Mouse (Mus musculus): ENCODE measurements around the gene Tbc1d20. TPM values are rescaled to one million over a fixed set of nuclear protein-coding genes. Genes with fewer than 3 reads are reported as not detected.

Tbc1d20 gene
- total and polyA plus RNA-seq, 2 experiments from 2014 or later = 27.7 to 48.8 TPM

DNA sequence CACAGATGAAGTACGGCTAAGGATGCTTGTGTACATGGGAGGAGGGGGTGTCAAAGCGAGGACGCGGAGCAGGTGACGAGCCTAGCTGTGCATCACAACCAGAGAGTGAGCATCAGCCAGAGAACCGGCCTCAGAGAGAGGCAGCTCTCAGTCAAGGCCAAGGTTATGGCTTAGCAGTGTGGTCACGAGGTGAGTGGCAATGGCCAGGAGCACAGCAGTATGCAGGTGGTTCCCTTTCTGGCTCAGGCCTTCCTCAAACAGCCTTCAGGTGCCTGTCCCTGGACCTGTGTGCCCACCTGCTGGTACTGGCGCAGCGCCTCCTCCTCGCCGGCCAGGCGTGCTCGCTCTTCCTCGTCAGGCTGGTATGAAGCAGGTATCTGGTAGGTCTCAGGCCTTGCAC, 30.3 kb downstream of the Tbc1d20 start:
- Histone ChIP-seq H3K36me3 (ENCODE audit: insufficient read depth, low read length) (peaks cover 51% of the 10 kb centered on the region), H3K9ac (replicated peaks; ENCODE audit: low read length) (no peak overlapping the region), H3K4me3 (ENCODE audit: low read length) (no peak overlapping the region), H3K9me3 (ENCODE audit: low read length) (no peaks in the 10 kb centered on the region), H3K4me1 (ENCODE audit: insufficient read depth, low read length) (no peaks in the 10 kb centered on the region), H3K27ac (no peak overlapping the region), H3K27me3 (ENCODE audit: insufficient read depth, low read length) (no peaks in the 10 kb centered on the region), H3K4me2 (ENCODE audit: low read depth, low read length) (no peak overlapping the region)
- ATAC-seq (no peak), DNase-seq (ENCODE audit: low spot score) (no peak)
- TF ChIP-seq CTCF (IDR thresholded peaks at IDR 0.05; ENCODE audit: low read depth) = no peak
- WGBS = 95% methylated on average over 14 of the region's 14 CpGs

DNA sequence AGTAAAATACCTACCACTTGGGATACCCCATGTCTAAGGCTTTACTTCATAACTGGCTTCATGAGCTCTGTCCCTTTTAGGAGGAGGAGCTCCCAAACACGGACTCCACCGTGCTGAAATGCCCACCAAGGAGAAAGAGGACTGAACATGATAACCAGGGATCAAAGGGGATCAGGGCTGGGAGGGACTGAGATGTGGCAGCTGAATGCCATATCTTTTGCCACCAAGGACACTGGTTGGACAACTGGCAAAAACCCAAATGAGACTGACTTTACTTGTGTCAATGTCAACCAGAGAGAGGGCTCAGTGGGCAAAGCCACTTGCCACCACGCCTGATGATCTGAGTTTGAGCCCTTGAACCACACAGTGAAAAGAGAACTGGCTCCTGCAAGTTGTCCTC, 31.2 kb downstream of the Tbc1d20 start:
- Histone ChIP-seq H3K4me2 (ENCODE audit: low read depth, low read length) (no peak overlapping the region), H3K27ac (no peak overlapping the region), H3K4me3 (ENCODE audit: low read length) (no peak overlapping the region), H3K9me3 (ENCODE audit: low read length) (no peaks in the 10 kb centered on the region), H3K9ac (replicated peaks; ENCODE audit: low read length) (no peak overlapping the region), H3K36me3 (ENCODE audit: insufficient read depth, low read length) (peaks cover 46% of the 10 kb centered on the region; the same call in 1 of the 2 replicates), H3K27me3 (ENCODE audit: insufficient read depth, low read length) (no peaks in the 10 kb centered on the region), H3K4me1 (ENCODE audit: insufficient read depth, low read length) (no peaks in the 10 kb centered on the region)
- WGBS = 88% methylated on average over 3 of the region's 3 CpGs
- DNase-seq (ENCODE audit: low spot score) (no peak), ATAC-seq (no peak)
- TF ChIP-seq CTCF (IDR thresholded peaks at IDR 0.05; ENCODE audit: low read depth) = no peak

DNA sequence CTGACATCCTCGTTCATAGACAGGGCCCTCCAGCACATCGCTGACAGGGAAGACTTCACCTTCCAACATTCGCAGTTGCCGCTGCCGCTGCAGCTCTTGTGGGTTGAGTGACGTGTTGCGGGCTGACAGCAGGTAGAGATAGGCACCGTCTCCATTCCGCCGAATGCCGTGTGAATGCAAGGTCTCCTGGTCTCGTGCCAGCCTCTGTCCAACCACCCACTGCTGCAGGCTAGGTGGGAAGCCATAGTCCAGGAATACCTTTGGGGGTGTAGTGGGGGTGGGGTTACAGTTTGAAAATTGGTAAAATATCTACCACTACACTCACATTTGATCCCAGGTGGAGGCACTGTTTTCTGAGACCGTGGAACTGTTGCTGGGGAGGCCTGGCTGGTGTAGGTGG, 32.5 kb downstream of the Tbc1d20 start:
- TF ChIP-seq CTCF (IDR thresholded peaks at IDR 0.05; ENCODE audit: low read depth) = no peak
- no peak overlapping the region for H3K4me3 ChIP-seq (ENCODE audit: low read length)
- H3K4me1 ChIP-seq (ENCODE audit: insufficient read depth, low read length) = peaks cover 6% of the 10 kb centered on the region
- WGBS = 91% methylated on average over 13 of the region's 13 CpGs
- H3K9me3 ChIP-seq (ENCODE audit: low read length) = no peaks in the 10 kb centered on the region
- H3K9ac ChIP-seq (replicated peaks; ENCODE audit: low read length) = no peak overlapping the region
- peaks cover 46% of the 10 kb centered on the region; the same call in 1 of the 2 replicates for H3K36me3 ChIP-seq (ENCODE audit: insufficient read depth, low read length)
- no peak overlapping the region for H3K27ac ChIP-seq
- no peak overlapping the region for H3K4me2 ChIP-seq (ENCODE audit: low read depth, low read length)
- ATAC-seq (no peak), DNase-seq (ENCODE audit: low spot score) (no peak)
- no peaks in the 10 kb centered on the region for H3K27me3 ChIP-seq (ENCODE audit: insufficient read depth, low read length)

DNA sequence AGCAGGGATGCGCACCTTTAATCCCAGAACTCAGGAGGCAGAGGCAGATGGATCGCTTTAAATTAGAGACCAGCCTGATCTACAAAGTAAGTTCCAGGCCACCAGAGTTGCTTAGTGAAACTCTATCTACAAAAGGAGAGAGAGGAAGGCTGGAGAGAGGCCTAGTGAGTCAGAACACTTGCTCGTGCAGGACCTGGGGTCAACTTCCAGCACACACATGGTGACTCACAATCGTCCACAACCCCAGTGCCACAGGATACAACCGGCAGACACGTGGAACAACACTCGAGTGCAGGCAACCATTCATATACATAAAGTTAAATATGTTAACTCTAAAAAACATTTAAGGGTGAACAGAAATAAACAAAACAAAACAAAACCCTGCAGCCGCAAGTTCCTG, 33.0 kb downstream of the Tbc1d20 start:
- Histone ChIP-seq H3K4me3 (ENCODE audit: low read length) (no peak overlapping the region), H3K4me2 (ENCODE audit: low read depth, low read length) (no peak overlapping the region), H3K9ac (replicated peaks; ENCODE audit: low read length) (no peak overlapping the region), H3K9me3 (ENCODE audit: low read length) (no peaks in the 10 kb centered on the region), H3K36me3 (ENCODE audit: insufficient read depth, low read length) (peaks cover 43% of the 10 kb centered on the region; the same call in 1 of the 2 replicates), H3K4me1 (ENCODE audit: insufficient read depth, low read length) (peaks cover 7% of the 10 kb centered on the region), H3K27me3 (ENCODE audit: insufficient read depth, low read length) (no peaks in the 10 kb centered on the region), H3K27ac (no peak overlapping the region)
- WGBS = 91% methylated on average over 8 of the region's 8 CpGs
- TF ChIP-seq CTCF (IDR thresholded peaks at IDR 0.05; ENCODE audit: low read depth) = no peak
- DNase-seq (ENCODE audit: low spot score) (no peak), ATAC-seq (no peak)

DNA sequence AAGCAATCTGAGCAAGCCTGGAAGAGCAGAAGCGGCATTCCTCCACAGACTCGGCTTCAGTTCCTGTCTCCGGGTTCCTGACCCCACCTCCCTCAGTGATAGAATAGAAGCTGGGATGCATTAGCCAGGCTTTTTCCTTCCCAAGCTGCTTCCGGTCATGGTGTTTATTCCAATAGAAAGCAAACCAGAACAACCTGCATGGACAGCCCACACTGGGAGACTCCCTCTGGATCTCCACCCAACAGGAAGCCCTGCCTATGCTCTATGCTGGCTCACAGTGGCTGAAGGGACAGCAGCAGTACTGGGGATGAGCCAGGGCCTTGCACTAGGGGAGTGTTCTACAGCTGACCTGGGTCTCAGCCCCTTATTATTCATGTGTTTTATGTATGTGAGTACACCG, 34.4 kb downstream of the Tbc1d20 start:
- H3K9me3 ChIP-seq (ENCODE audit: low read length) = no peaks in the 10 kb centered on the region

DNA sequence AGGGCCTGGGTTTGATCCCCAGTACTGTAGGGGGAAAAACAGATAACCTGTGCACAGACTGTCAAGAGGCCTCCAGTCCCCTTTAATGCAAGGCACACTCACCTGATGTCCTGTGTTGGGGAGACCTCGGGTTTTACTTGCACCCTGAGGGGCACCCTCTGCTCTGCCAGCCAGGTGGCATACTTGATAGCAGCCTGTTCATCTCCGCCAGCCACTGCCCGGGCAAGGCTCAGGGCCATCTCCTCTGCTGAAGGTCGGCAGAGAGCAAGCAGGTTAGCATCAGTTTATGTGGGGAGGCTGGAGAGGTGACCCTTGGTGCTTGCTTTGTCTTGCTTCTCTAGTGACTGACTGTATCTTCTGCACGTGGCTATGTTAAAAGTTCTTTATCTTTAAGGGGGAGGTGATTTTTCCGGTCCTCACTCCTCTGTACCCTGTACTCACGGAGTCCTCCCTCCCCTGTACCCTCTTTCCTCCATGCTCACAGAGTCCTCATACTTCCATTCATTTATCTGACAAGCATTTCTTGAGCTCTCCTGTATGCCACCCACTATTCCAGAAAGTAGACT, 37.3 kb downstream of the Tbc1d20 start:
- no peak for DNase-seq (ENCODE audit: low spot score)
- Histone ChIP-seq H3K36me3 (ENCODE audit: insufficient read depth, low read length) (peaks cover 20% of the 10 kb centered on the region; the same call in 1 of the 2 replicates), H3K4me2 (ENCODE audit: low read depth, low read length) (peak overlapping the region; percentile 93), H3K4me1 (ENCODE audit: insufficient read depth, low read length) (peaks cover 7% of the 10 kb centered on the region), H3K9ac (replicated peaks; ENCODE audit: low read length) (peak overlapping the region; percentile 91; the same call in 1 of the 2 replicates), H3K27me3 (ENCODE audit: insufficient read depth, low read length) (no peaks in the 10 kb centered on the region), H3K9me3 (ENCODE audit: low read length) (no peaks in the 10 kb centered on the region), H3K4me3 (ENCODE audit: low read length) (peak overlapping the region; percentile 85), H3K27ac (no peak overlapping the region)
- TF ChIP-seq CTCF (IDR thresholded peaks at IDR 0.05; ENCODE audit: low read depth) = no peak
- no peak for ATAC-seq
- 74% methylated on average over 7 of the region's 7 CpGs for WGBS

More for the DNA sequence above, 34.4 kb downstream of the Tbc1d20 start:
- peaks cover 7% of the 10 kb centered on the region for H3K4me1 ChIP-seq (ENCODE audit: insufficient read depth, low read length)
- no peak overlapping the region for H3K27ac ChIP-seq
- H3K36me3 ChIP-seq (ENCODE audit: insufficient read depth, low read length) = peaks cover 30% of the 10 kb centered on the region; the same call in 1 of the 2 replicates
- H3K4me2 ChIP-seq (ENCODE audit: low read depth, low read length) = no peak overlapping the region
- H3K27me3 ChIP-seq (ENCODE audit: insufficient read depth, low read length) = no peaks in the 10 kb centered on the region
- 85% methylated on average over 5 of the region's 5 CpGs for WGBS
- DNase-seq (ENCODE audit: low spot score) = no peak
- ATAC-seq = no peak
- no peak for TF ChIP-seq CTCF (IDR thresholded peaks at IDR 0.05; ENCODE audit: low read depth)
- no peak overlapping the region for H3K4me3 ChIP-seq (ENCODE audit: low read length)
- H3K9ac ChIP-seq (replicated peaks; ENCODE audit: low read length) = no peak overlapping the region

DNA sequence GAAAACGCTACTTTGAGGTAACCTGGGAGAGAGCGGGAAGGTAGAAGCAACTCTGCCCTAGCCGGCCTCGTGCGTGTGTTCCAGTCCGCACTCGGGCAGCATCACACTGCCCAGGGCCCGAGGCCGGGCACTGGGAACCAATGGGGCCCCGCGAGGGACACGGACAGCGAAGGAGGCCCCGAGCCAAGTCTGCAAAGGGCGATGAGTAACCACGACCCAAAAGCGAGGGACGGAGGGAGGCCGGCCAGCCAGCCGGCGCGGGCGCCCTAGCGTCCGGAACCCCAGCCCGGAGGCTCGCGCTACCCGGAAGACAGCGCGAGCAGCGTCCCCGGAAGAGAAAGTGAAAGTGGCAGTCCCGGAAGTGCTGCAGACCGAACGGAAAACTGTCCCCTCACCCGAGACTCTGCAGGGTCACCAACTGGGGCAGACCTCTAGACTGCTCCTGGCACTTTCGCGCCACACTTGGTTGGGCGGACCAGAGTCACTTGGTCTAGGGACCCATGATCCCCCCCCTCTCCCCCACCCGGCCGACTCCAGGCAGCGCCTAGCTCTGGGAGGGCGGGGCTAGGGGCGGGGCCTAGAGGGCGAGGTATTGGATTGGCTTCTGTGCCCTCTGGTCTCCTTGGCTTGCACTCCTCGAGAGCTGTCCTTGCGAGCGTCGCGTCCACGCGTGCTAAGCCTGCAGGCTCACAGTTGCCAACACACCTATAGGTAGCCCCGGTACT, 38.6 kb downstream of the Tbc1d20 start, which contains the start of gene Rbck1:
Gene Rbck1 (minus strand): TSS at position 553 of the 725 bp plus-strand sequence.
- Histone ChIP-seq H3K4me2 (ENCODE audit: low read depth, low read length) (peak within 1 kb of the TSS; percentile 93), H3K27ac (peak within 1 kb of the TSS; percentile 88), H3K27me3 (ENCODE audit: insufficient read depth, low read length) (no peaks in the 10 kb centered on the region), H3K4me1 (ENCODE audit: insufficient read depth, low read length) (peaks cover 7% of the 10 kb centered on the region), H3K4me3 (ENCODE audit: low read length) (peak within 1 kb of the TSS; percentile 85), H3K36me3 (ENCODE audit: insufficient read depth, low read length) (peaks cover 9% of the 10 kb centered on the region; the same call in 1 of the 2 replicates), H3K9me3 (ENCODE audit: low read length) (no peaks in the 10 kb centered on the region), H3K9ac (replicated peaks; ENCODE audit: low read length) (peak within 1 kb of the TSS; percentile 91)
- peak; percentile 15 for TF ChIP-seq CTCF (IDR thresholded peaks at IDR 0.05; ENCODE audit: low read depth)
- under 1% methylated on average over 51 of the region's 54 CpGs for WGBS
- ATAC-seq (peak; percentile 97), DNase-seq (ENCODE audit: low spot score) (peak; percentile 94)

All from hindbrain, postnatal 0 days (tissue).